Mouse (Mus musculus) kidney, adult 2 months (tissue): ENCODE measurements around the gene Vapa. TPM values are rescaled to one million over a fixed set of nuclear protein-coding genes. Genes with fewer than 3 reads are reported as not detected.

ENCODE experiments used
- DNase-seq: peaks from one replicate; pipeline ENCODE4 v3.0.0; 2021
- H3K27ac ChIP-seq: fragments of 200-500 bp; 2 replicates; pipeline ENCODE4 v1.5.1; 2012; ENCODE audit warnings: low read depth, low read length, control low read depth, inconsistent platforms; ENCODE audit not compliant: insufficient read depth
- H3K27me3 ChIP-seq: fragments of 200-500 bp; replicated peaks from 2 replicates; pipeline ENCODE4 v1.6.1; 2012; ENCODE audit warnings: mild to moderate bottlenecking, moderate library complexity, low read length, inconsistent platforms; ENCODE audit not compliant: control insufficient read depth, insufficient read depth
- H3K36me3 ChIP-seq: fragments of 200-500 bp; 2 replicates; pipeline ENCODE4 v1.6.1; 2012; ENCODE audit warnings: mild to moderate bottlenecking, moderate library complexity, low read length, inconsistent platforms; ENCODE audit not compliant: control insufficient read depth, insufficient read depth
- H3K4me1 ChIP-seq: fragments of 200-500 bp; 2 replicates; pipeline ENCODE4 v1.6.1; 2011; ENCODE audit warnings: low read length; ENCODE audit not compliant: control insufficient read depth, insufficient read depth
- H3K4me3 ChIP-seq: fragments of 200-500 bp; 2 replicates; pipeline ENCODE4 v1.5.1; 2011; ENCODE audit warnings: mild to moderate bottlenecking, low read depth, low read length, control low read depth; ENCODE audit not compliant: insufficient read depth
- CTCF ChIP-seq: fragments of 200-500 bp; conservative IDR thresholded peaks from 2 replicates; pipeline ENCODE4 v1.5.1; 2011; ENCODE audit warnings: low read depth, mild to moderate bottlenecking, control low read depth, low read length, moderate library complexity, mixed read lengths; ENCODE audit not compliant: insufficient read depth, insufficient read length
- POLR2A ChIP-seq: fragments of 200-500 bp; IDR thresholded peaks from one replicate; pipeline ENCODE4 v1.6.1; 2011; ENCODE audit warnings: low read depth, low read length, control low read depth
- WGBS: fragments of 180-500 bp; shearing (Covaris S2); methylation state at CpG from one replicate; pipeline ENCODE4 v1.1.7; 2018; 5-methylcytosine and 5-hydroxymethylcytosine counted together
- polyA plus RNA-seq: library from polyadenylated mRNA; depleted of rRNA; stranded (reverse); fragments of >200 nt; gene quantifications from 2 replicates; pipeline ENCODE4 v1.2.3, GENCODE M21; 2012

Gene Vapa
- polyA plus RNA-seq, 1 experiment = 21.2 TPM

- H3K4me3 ChIP-seq = no peak overlapping the region
- H3K4me1 ChIP-seq = no peaks in the 10 kb centered on the region
- peak; percentile 23 for DNase-seq
- no peaks in the 10 kb centered on the region for H3K27me3 ChIP-seq
- H3K36me3 ChIP-seq = no peaks in the 10 kb centered on the region
- TF ChIP-seq POLR2A (no peak), CTCF (no peak)
- no peak overlapping the region for H3K27ac ChIP-seq
Measured at GRCm38 (mm10) chr17:65623130-65623529, 9.8 kb upstream of the Vapa start.

- no peak for TF ChIP-seq POLR2A
- no peak for TF ChIP-seq CTCF
- H3K36me3 ChIP-seq = no peaks in the 10 kb centered on the region
- DNase-seq = peak; percentile 43
- H3K4me3 ChIP-seq = no peak overlapping the region
- no peaks in the 10 kb centered on the region for H3K4me1 ChIP-seq
- no peak overlapping the region for H3K27ac ChIP-seq
- no peaks in the 10 kb centered on the region for H3K27me3 ChIP-seq
- WGBS = 84% methylated on average over 2 of the region's 2 CpGs
Measured at GRCm38 (mm10) chr17:65618431-65618830, 5.1 kb upstream of the Vapa start.

GRCm38 (mm10) chr17:65615678-65616077 lies 2.3 kb upstream of the Vapa start:
- Histone ChIP-seq H3K4me1 (peaks cover 4% of the 10 kb centered on the region; the same call in 1 of the 2 replicates), H3K36me3 (no peaks in the 10 kb centered on the region), H3K27ac (no peak overlapping the region), H3K4me3 (no peak overlapping the region), H3K27me3 (no peaks in the 10 kb centered on the region)
- TF ChIP-seq CTCF (no peak), POLR2A (no peak)
- no peak for DNase-seq
- WGBS = 66% methylated on average over 3 of the region's 3 CpGs

- Histone ChIP-seq H3K27ac (peak overlapping the region; percentile 88), H3K27me3 (no peaks in the 10 kb centered on the region), H3K4me3 (peak overlapping the region; percentile 75), H3K36me3 (no peaks in the 10 kb centered on the region), H3K4me1 (peaks cover 4% of the 10 kb centered on the region; the same call in 1 of the 2 replicates)
- TF ChIP-seq CTCF (no peak), POLR2A (no peak)
- 1% methylated on average over 9 of the region's 9 CpGs for WGBS
- no peak for DNase-seq
Measured at GRCm38 (mm10) chr17:65614431-65614830, 1.1 kb upstream of the Vapa start.

GRCm38 (mm10) chr17:65613142-65613462 lies 253 bp downstream of the Vapa start:
- no peak for TF ChIP-seq CTCF
- TF ChIP-seq POLR2A = no peak
- H3K27ac ChIP-seq = peak overlapping the region; percentile 89
- peaks cover 4% of the 10 kb centered on the region; the same call in 1 of the 2 replicates for H3K4me1 ChIP-seq
- H3K27me3 ChIP-seq = no peaks in the 10 kb centered on the region
- H3K4me3 ChIP-seq = peak overlapping the region; percentile 90
- DNase-seq = no peak
- no peaks in the 10 kb centered on the region for H3K36me3 ChIP-seq
- 0% methylated on average over 42 of the region's 42 CpGs for WGBS

GRCm38 (mm10) chr17:65612391-65613141 lies 789 bp downstream of the Vapa start:
- no peak for TF ChIP-seq CTCF
- TF ChIP-seq POLR2A = no peak
- WGBS = under 1% methylated on average over 81 of the region's 91 CpGs
- Histone ChIP-seq H3K27ac (peak overlapping the region; percentile 89), H3K27me3 (no peaks in the 10 kb centered on the region), H3K36me3 (no peaks in the 10 kb centered on the region), H3K4me3 (peak overlapping the region; percentile 90), H3K4me1 (peaks cover 8% of the 10 kb centered on the region; the same call in 1 of the 2 replicates)
- DNase-seq = peak; percentile 57

- Histone ChIP-seq H3K36me3 (no peaks in the 10 kb centered on the region), H3K4me3 (no peak overlapping the region), H3K4me1 (peaks cover 12% of the 10 kb centered on the region; the same call in 1 of the 2 replicates), H3K27me3 (no peaks in the 10 kb centered on the region), H3K27ac (no peak overlapping the region)
- TF ChIP-seq POLR2A (no peak), CTCF (no peak)
- WGBS = 2% methylated on average over 4 of the region's 4 CpGs
- DNase-seq = no peak
Measured at GRCm38 (mm10) chr17:65611721-65612120, 1.6 kb downstream of the Vapa start.
